Mouse (Mus musculus): ENCODE data around the gene Ttc39a. TPM values are rescaled to one million over a fixed set of nuclear protein-coding genes. Genes with fewer than 3 reads are reported as not detected.
"Not testable (repeated sequence)": the region's sequence is repeated elsewhere in the genome, so short reads cannot be mapped to it uniquely, and the experiment has no call there.

Ttc39a gene
- total and polyA plus RNA-seq, 3 experiments, result 0.30 to 0.64 (median 0.32) TPM

DNA sequence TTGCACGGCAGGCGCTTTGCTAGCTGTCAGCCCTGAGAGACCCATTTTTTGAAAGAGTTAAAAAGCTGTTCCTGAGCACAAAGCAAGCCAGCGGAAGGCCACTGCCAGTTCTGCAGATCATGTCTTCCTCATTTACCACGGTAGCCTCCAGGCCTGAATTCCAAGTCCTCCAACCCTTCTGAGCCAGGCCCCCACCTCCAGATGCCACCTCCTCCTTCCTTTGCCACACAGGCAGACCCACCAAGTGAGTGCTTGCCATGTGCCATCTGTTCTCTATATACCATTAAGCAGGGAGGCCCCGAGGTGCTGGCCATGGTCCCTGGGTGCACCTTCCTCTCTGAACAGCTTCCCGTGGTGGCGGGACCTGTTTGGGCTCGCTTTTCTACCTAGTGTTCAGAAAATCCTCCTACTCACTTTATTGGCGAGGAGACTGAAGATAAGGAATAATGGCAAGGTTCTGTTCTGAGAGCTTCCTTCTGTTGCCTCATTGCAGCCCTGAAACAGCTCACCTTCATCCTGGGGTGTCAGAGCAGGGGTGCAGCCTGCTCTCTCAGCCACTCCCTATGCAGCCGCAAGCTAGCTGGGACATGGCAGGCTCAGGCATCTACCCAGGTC is 6.0 kb upstream of the Ttc39a start:
- Histone ChIP-seq H3K27me3 (replicated peaks) (no peaks in the 10 kb centered on the region), H3K36me3 (replicated peaks in 1 of 2; ENCODE audit: control insufficient read depth in 1 of 2, insufficient read depth in 1 of 2, low read length in 1 of 2) (peaks cover 0 to 3% of the 10 kb centered on the region in 2 experiments), H3K27ac (ENCODE audit: insufficient read depth, low read depth) (no peak overlapping the region), H3K9me3 (replicated peaks; ENCODE audit: low read length) (no peaks in the 10 kb centered on the region), H3K4me3 (replicated peaks in 1 of 3; ENCODE audit: low read depth in 2 of 3, low read length in 2 of 3, poor library complexity in 1 of 3) (no peak overlapping the region), H3K9ac (ENCODE audit: insufficient read depth, low read depth) (no peak overlapping the region), H3K79me2 (replicated peaks; ENCODE audit: control insufficient read depth, extremely low read depth, insufficient read depth, poor library complexity, severe bottlenecking) (no peaks in the 10 kb centered on the region), H3K4me1 (ENCODE audit: control insufficient read depth in 1 of 2, insufficient read depth in 2 of 2) (peaks cover 0 to 6% of the 10 kb centered on the region in 2 experiments; a peak in 1 of 4 replicates), H3K4me2 (ENCODE audit: insufficient read depth, low read depth, poor library complexity, severe bottlenecking) (no peak overlapping the region)
- no peak for TF ChIP-seq UBTF (IDR thresholded peaks at IDR 0.05; ENCODE audit: low read depth, low read length)
- dilution Hi-C loops (cut with MboI; ENCODE audit: extremely low pct_ligation_motif_present, extremely low pct_unique_long_range_greater_than_20kb, low sequenced_read_pairs), result no loop called here
- in situ Hi-C loops (cut with MboI; ENCODE audit: low pct_ligation_motif_present, low pct_unique_long_range_greater_than_20kb, low sequenced_read_pairs), result no loop called here
- DNase-seq (ENCODE audit: extremely low read depth), result no peak

GRCm38 (mm10) chr4:109401176-109401689 is 5.2 kb upstream of the Ttc39a start:
- H3K4me3 ChIP-seq (replicated peaks in 1 of 3; ENCODE audit: low read depth in 2 of 3, low read length in 2 of 3, poor library complexity in 1 of 3), result no peak overlapping the region
- H3K36me3 ChIP-seq (replicated peaks in 1 of 2; ENCODE audit: control insufficient read depth in 1 of 2, insufficient read depth in 1 of 2, low read length in 1 of 2), result peaks cover 0 to 3% of the 10 kb centered on the region in 2 experiments
- no peaks in the 10 kb centered on the region for H3K79me2 ChIP-seq (replicated peaks; ENCODE audit: control insufficient read depth, extremely low read depth, insufficient read depth, poor library complexity, severe bottlenecking)
- H3K27me3 ChIP-seq (replicated peaks), result no peaks in the 10 kb centered on the region
- dilution Hi-C loops (cut with MboI; ENCODE audit: extremely low pct_ligation_motif_present, extremely low pct_unique_long_range_greater_than_20kb, low sequenced_read_pairs), result no loop called here
- no peak overlapping the region for H3K9ac ChIP-seq (ENCODE audit: insufficient read depth, low read depth)
- H3K27ac ChIP-seq (ENCODE audit: insufficient read depth, low read depth), result no peak overlapping the region
- in situ Hi-C loops (cut with MboI; ENCODE audit: low pct_ligation_motif_present, low pct_unique_long_range_greater_than_20kb, low sequenced_read_pairs), result no loop called here
- H3K9me3 ChIP-seq (replicated peaks; ENCODE audit: low read length), result no peaks in the 10 kb centered on the region
- H3K4me2 ChIP-seq (ENCODE audit: insufficient read depth, low read depth, poor library complexity, severe bottlenecking), result no peak overlapping the region
- peaks cover 0 to 13% of the 10 kb centered on the region in 2 experiments; a peak in 2 of 4 replicates for H3K4me1 ChIP-seq (ENCODE audit: control insufficient read depth in 1 of 2, insufficient read depth in 2 of 2)
- DNase-seq (ENCODE audit: extremely low read depth), result no peak
- TF ChIP-seq ZKSCAN1 (IDR thresholded peaks at IDR 0.05; ENCODE audit: borderline replicate concordance, low read depth, low read length) (no peak), CTCF (conservative IDR thresholded peaks at IDR 0.05 in 1 of 2, IDR thresholded peaks at IDR 0.05 in 1 of 2; ENCODE audit: low read depth in 2 of 2, low read length in 2 of 2) (peak; percentile 13 to 29; a peak in 1 of 4 replicates)

GRCm38 (mm10) chr4:109404908-109405307 is 1.5 kb upstream of the Ttc39a start:
- H3K79me2 ChIP-seq (replicated peaks; ENCODE audit: control insufficient read depth, extremely low read depth, insufficient read depth, poor library complexity, severe bottlenecking); H3K9ac ChIP-seq (ENCODE audit: insufficient read depth, low read depth); H3K27me3 ChIP-seq (replicated peaks); H3K9me3 ChIP-seq (replicated peaks; ENCODE audit: low read length); H3K27ac ChIP-seq (ENCODE audit: insufficient read depth, low read depth); in situ Hi-C loops (cut with MboI; ENCODE audit: low pct_ligation_motif_present, low pct_unique_long_range_greater_than_20kb, low sequenced_read_pairs); H3K36me3 ChIP-seq (replicated peaks in 1 of 2; ENCODE audit: control insufficient read depth in 1 of 2, insufficient read depth in 1 of 2, low read length in 1 of 2); DNase-seq (ENCODE audit: extremely low read depth); dilution Hi-C loops (cut with MboI; ENCODE audit: extremely low pct_ligation_motif_present, extremely low pct_unique_long_range_greater_than_20kb, low sequenced_read_pairs); H3K4me3 ChIP-seq (replicated peaks in 1 of 3; ENCODE audit: low read depth in 2 of 3, low read length in 2 of 3, poor library complexity in 1 of 3); H3K4me2 ChIP-seq (ENCODE audit: insufficient read depth, low read depth, poor library complexity, severe bottlenecking): not testable (repeated sequence)
- H3K4me1 ChIP-seq (ENCODE audit: control insufficient read depth in 1 of 2, insufficient read depth in 2 of 2), result peaks cover 0 to 23% of the 10 kb centered on the region in 2 experiments; a peak in 2 of 4 replicates
- TF ChIP-seq CTCF (conservative IDR thresholded peaks at IDR 0.05 in 1 of 2, IDR thresholded peaks at IDR 0.05 in 1 of 2; ENCODE audit: low read depth in 2 of 2, low read length in 2 of 2), result peak in 1 of 2 experiments; percentile 39; a peak in 2 of 4 replicates

DNA sequence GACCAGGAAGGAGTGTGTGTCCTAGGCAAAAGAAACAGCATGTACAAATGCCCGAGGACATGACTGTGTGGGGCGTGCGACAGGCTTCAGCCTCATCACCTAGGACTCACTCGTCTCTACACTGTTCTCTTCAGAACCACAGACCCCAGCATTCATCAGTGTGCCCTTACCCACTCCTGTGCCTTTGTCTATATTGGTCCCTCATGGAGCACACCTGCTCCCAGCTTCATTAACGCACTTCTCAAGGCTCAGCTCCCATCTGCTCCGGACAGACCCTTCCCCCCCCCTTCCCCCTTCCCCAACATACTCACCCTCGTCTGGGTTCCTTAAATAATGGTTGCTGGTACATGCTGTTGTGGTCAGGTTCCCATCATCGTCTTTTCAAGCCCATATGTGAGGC is 1.0 kb upstream of the Ttc39a start:
- Histone ChIP-seq H3K4me1 (ENCODE audit: control insufficient read depth in 1 of 2, insufficient read depth in 2 of 2) (peaks cover 0 to 28% of the 10 kb centered on the region in 2 experiments; a peak in 2 of 4 replicates), H3K27me3 (replicated peaks) (no peaks in the 10 kb centered on the region), H3K4me2 (ENCODE audit: insufficient read depth, low read depth, poor library complexity, severe bottlenecking) (no peak overlapping the region), H3K79me2 (replicated peaks; ENCODE audit: control insufficient read depth, extremely low read depth, insufficient read depth, poor library complexity, severe bottlenecking) (no peaks in the 10 kb centered on the region), H3K9ac (ENCODE audit: insufficient read depth, low read depth) (no peak overlapping the region), H3K4me3 (replicated peaks in 1 of 3; ENCODE audit: low read depth in 2 of 3, low read length in 2 of 3, poor library complexity in 1 of 3) (no peak overlapping the region), H3K27ac (ENCODE audit: insufficient read depth, low read depth) (no peak overlapping the region), H3K9me3 (replicated peaks; ENCODE audit: low read length) (peaks cover 2% of the 10 kb centered on the region), H3K36me3 (replicated peaks in 1 of 2; ENCODE audit: control insufficient read depth in 1 of 2, insufficient read depth in 1 of 2, low read length in 1 of 2) (peaks cover 0 to 3% of the 10 kb centered on the region in 2 experiments)
- dilution Hi-C loops (cut with MboI; ENCODE audit: extremely low pct_ligation_motif_present, extremely low pct_unique_long_range_greater_than_20kb, low sequenced_read_pairs) (no loop called here), in situ Hi-C loops (cut with MboI; ENCODE audit: low pct_ligation_motif_present, low pct_unique_long_range_greater_than_20kb, low sequenced_read_pairs) (no loop called here)
- TF ChIP-seq RAD21 (IDR thresholded peaks at IDR 0.05; ENCODE audit: low read depth, low read length), result no peak
- no peak for TF ChIP-seq MEF2A (IDR thresholded peaks at IDR 0.05; ENCODE audit: borderline replicate concordance, low read depth, low read length)
- TF ChIP-seq ZNF384 (IDR thresholded peaks at IDR 0.05; ENCODE audit: low read depth, low read length), result no peak
- DNase-seq (ENCODE audit: extremely low read depth), result no peak

Measured in CH12.LX (cell line).